Comparison of ENCODE assay signal across 40 mouse cellular contexts in the genomic region with DNA sequence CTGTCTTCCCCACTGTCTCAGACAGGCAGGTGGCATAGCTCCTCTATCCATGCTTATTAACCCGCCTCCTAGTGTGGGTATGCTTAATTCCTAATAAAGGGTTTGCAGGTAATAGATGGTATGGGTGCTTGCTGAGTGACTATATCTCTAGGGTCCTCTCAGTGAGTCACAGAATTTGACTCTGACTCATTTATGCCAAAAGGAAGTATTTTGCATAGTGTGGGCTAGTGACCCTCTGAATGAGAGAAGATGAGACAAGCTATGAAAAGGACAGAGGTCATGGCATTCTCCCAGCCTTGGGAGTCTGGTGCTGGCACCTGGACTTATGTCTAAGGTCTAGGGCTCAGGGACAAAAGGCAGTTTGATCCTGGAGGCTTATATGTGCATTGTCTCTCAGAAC. TPM values are rescaled to one million over a fixed set of nuclear protein-coding genes. Genes with fewer than 3 reads are reported as not detected.
"Had no signal": no experiment of that assay in that cellular context is flagged by ENCODE, and none has a peak within 500 bp of the region (broad histone marks: within the 10 kb centered on the region; RNA-seq: fewer than 3 reads in every experiment).

No protein-coding gene starts in this region.

- ATAC-seq: hindbrain, embryonic 16.5 days; hindbrain, postnatal 0 days; inflammation-experienced regulatory T-cells, adult 6 months; intestine, embryonic 15.5 days; intestine, embryonic 16.5 days; intestine, postnatal 0 days had no signal

- H3K36me3 ChIP-seq: heart, embryonic 15.5 days; hindbrain, embryonic 10.5 days; hindbrain, embryonic 12.5 days; hindbrain, embryonic 13.5 days; hindbrain, embryonic 15.5 days had no signal

- H3K9me3 ChIP-seq: heart, embryonic 12.5 days; heart, embryonic 15.5 days; hindbrain, embryonic 15.5 days; intestine, embryonic 15.5 days; kidney, embryonic 15.5 days had no signal

- H3K27ac ChIP-seq: heart, embryonic 13.5 days; heart, embryonic 15.5 days; hindbrain, embryonic 10.5 days; hindbrain, embryonic 12.5 days; hindbrain, embryonic 13.5 days; hindbrain, embryonic 14.5 days; hindbrain, embryonic 15.5 days; hindbrain, postnatal 0 days; intestine, embryonic 15.5 days; kidney, embryonic 15.5 days; kidney, postnatal 0 days; layer of hippocampus, adult 2 months; left cerebral cortex, adult 2 months had no signal

- H3K4me3 ChIP-seq: heart, embryonic 12.5 days; heart, embryonic 13.5 days; heart, embryonic 15.5 days; hindbrain, embryonic 10.5 days; hindbrain, embryonic 12.5 days; hindbrain, embryonic 13.5 days; hindbrain, embryonic 15.5 days; intestine, embryonic 15.5 days; kidney, embryonic 15.5 days; layer of hippocampus, adult 2 months; left cerebral cortex, adult 2 months had no signal

- H3K9ac ChIP-seq: heart, embryonic 12.5 days; heart, embryonic 13.5 days; heart, embryonic 15.5 days; hindbrain, embryonic 12.5 days; hindbrain, embryonic 13.5 days; hindbrain, embryonic 14.5 days; hindbrain, embryonic 15.5 days; intestine, embryonic 15.5 days; kidney, embryonic 15.5 days had no signal

- H3K4me2 ChIP-seq: heart, embryonic 11.5 days; heart, embryonic 12.5 days; heart, embryonic 13.5 days; heart, embryonic 15.5 days; hindbrain, embryonic 12.5 days; hindbrain, embryonic 13.5 days; hindbrain, embryonic 14.5 days; hindbrain, embryonic 15.5 days; intestine, embryonic 15.5 days; kidney, embryonic 15.5 days had no signal

- DNase-seq: heart, postnatal 10 days; heart, postnatal 14 days; heart, postnatal 36 days; heart, postnatal 4 days; kidney, adult 11 months; kidney, adult 18-20 months; kidney, adult 2 months; kidney, adult 8-10 months; kidney, adult 9 months; kidney, postnatal 10 days; kidney, postnatal 14 days; kidney, postnatal 25 days; kidney, postnatal 36 days; kidney, postnatal 4 days; layer of hippocampus, adult 9-11 months; layer of hippocampus, postnatal 36 days had no signal

- H3K4me1 ChIP-seq: heart, embryonic 12.5 days; heart, embryonic 13.5 days; heart, embryonic 15.5 days; hindbrain, embryonic 10.5 days; hindbrain, embryonic 12.5 days; hindbrain, embryonic 13.5 days; hindbrain, embryonic 15.5 days; intestine, embryonic 15.5 days; kidney, embryonic 15.5 days had no signal

- H3K27me3 ChIP-seq: heart, embryonic 12.5 days; heart, embryonic 13.5 days; heart, embryonic 15.5 days; hindbrain, embryonic 12.5 days; hindbrain, embryonic 13.5 days; hindbrain, embryonic 15.5 days; intestine, embryonic 15.5 days; kidney, embryonic 15.5 days had no signal

RNA-seq across cellular contexts. Expression of a gene that starts 37.1 kb away (rescaled TPM):
- total RNA-seq: heart, postnatal 10 days; heart, postnatal 14 days; heart, postnatal 25 days; heart, postnatal 36 days; hematopoietic stem cell, adult 5-6 weeks; layer of hippocampus, postnatal 14 days; layer of hippocampus, postnatal 25 days; layer of hippocampus, postnatal 36 days; left cerebral cortex, adult 18-20 months; left cerebral cortex, adult 2 months had no signal
- polyA plus RNA-seq: hindbrain, embryonic 13.5 days; inflammation-experienced regulatory T-cells, adult 6 months; kidney, adult 2 months; kidney, embryonic 15.5 days had no signal
